Mouse (Mus musculus): ENCODE measurements around the gene Armc9. TPM values are rescaled to one million over a fixed set of nuclear protein-coding genes. Genes with fewer than 3 reads are reported as not detected.
A peak's percentile ranks its signal among the peaks of the same experiment; 100 is the strongest.

Gene Armc9
- 10 to 100 TPM; 16.1 to 16.8 TPM for total RNA-seq (2021)
- long read RNA-seq, experiment 1, full-length matches to known transcripts = 11 of 19 reads
- long read RNA-seq, experiment 1, partial matches to known transcripts = 5 of 19 reads
- long read RNA-seq, experiment 1, other reads (novel, unspliced or antisense) = 3 of 19 reads
- long read RNA-seq, experiment 2, full-length matches to known transcripts = 12 of 28 reads
- long read RNA-seq, experiment 2, partial matches to known transcripts = 6 of 28 reads
- long read RNA-seq, experiment 2, other reads (novel, unspliced or antisense) = 10 of 28 reads

DNA sequence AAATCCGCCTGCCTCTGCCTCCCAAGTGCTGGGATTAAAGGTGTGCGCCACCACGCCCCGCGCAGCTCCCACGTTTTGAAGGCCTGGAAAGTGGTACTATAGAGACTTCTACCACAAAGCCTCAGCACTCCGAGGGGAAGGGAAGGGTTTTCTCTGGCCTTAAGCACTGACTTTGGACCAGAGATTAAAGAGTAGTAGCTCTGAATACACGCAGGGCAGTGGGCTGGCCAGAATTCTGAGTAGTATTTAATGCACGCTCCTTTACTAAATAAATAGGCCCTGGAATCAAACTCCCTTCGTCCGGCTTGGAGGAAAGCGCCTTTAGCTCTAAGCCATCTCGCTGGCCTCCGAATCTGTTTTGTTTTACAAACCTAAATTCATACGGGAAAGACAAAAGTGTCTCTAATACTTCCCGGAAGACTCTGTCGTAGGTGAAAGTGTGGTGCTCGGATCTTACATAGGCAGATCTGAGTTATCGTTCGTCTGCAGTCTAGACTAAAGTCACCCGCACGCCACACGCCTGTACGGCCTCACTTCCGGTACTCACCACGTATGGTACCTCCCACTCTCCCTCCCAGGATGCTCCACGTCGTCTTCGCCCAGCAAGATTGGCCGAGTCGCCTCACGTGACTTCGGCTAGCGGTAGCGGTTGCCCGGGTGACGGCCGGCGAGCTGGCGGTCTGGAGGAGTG, at the start of gene Armc9:
Gene Armc9, plus strand, starts transcription at position 648 of the 691 bp plus-strand sequence.
- DNase-seq (ENCODE audit: low spot score in 2 of 2) = peak; percentile 86 to 90

DNA sequence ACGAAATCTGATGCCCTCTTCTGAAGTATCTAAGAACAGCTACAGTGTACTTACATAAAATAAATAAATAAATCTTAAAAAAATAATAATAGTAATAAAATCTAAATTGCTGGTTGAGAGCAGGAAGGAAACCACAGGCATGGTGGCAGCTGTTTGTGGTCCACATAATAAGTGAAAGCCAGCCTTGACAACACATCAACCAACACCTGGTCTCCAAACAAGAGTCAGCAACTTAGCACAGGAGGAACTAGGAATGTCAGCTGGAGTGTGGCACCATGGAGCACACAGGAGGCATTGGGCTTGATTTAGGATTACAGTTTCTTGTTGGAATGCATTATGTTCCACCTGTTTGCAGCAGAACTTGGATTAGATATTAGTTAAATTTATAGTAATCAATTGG, 49.5 kb upstream of the Armc9 start:
- DNase-seq (ENCODE audit: low spot score in 2 of 2) = no peak

DNA sequence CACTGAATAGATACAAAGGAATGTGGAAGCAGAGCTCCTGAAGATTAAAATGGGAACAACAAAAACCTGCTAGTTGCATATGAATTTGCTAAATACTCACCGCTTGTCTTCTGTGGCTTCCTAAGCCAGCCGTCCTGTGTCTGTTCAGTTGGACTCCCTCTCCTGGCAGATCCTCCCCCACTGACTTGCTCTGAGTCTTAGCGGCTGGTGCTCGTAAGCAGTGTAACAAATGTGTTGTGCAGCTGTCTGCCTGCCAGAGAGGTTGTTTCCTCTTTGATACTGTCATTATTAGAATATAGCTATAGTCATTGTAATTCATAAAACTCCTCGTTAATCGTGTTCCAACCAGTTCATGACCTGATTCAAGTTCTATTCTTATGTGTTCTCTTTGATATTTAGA, 42.8 kb upstream of the Armc9 start, which contains the start of gene Htr2b:
Gene Htr2b, minus strand, starts transcription at position 192 of the 400 bp plus-strand sequence.
- DNase-seq (ENCODE audit: low spot score in 2 of 2) = no peak

DNA sequence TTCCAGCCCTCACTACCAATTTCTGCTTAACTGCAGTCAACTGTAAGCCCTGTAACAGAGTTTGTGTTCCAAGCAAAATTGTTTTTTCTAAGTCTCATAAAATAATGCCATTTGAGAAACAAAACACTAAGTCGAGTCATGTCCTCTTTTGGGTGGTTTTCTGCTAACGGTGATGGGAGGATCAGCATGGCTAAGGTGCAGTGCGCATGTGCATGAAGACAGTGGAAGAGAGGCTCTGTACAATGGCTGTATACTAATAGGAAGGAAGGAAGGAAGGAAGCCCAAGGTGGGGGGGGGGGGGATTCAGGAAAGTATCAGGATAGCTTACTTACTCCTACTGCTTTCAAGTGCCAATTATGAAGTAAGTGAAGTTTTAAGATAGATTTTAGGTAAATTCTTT, 40.4 kb upstream of the Armc9 start:
- DNase-seq (ENCODE audit: low spot score in 2 of 2) = no peak

DNA sequence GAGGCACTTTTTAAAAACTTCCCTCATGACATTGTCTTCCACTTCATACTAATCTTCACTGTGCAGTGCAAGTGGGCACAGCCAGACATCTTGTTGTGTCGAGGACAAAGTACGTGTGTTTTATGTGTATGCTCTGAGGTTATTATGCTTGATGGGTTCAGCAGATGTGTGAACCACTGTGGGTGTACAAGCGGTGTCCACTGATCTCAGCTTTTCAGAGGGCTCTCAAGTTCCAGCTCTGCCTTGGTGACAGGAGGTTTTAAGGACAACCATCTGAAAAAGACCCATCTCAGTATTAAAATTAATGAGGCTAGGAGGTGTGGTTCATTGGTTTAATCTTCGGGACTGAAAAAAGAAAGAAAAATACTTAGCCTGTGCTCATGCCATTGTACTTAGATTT, 35.0 kb upstream of the Armc9 start:
- DNase-seq (ENCODE audit: low spot score in 2 of 2) = no peak

DNA sequence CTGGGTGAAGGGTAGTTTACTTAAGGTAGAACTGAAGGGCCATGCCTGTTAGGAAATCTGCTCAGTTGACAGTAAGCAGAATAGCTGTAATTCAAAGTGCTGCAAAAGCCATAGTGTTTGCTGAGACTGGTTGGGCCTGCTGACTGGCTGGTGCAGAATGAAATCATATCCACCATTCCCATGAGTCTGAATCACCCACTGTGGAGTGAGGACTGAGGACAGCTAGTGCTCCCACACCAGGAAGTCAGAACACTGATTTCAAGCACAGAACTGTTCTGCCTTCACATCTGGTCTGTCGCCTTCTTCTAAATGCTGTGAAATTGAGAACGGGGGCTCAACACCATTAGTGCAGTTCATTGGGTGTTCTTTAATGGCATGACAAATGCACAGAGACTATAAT, 28.5 kb upstream of the Armc9 start:
- no peak for DNase-seq (ENCODE audit: low spot score in 2 of 2)

DNA sequence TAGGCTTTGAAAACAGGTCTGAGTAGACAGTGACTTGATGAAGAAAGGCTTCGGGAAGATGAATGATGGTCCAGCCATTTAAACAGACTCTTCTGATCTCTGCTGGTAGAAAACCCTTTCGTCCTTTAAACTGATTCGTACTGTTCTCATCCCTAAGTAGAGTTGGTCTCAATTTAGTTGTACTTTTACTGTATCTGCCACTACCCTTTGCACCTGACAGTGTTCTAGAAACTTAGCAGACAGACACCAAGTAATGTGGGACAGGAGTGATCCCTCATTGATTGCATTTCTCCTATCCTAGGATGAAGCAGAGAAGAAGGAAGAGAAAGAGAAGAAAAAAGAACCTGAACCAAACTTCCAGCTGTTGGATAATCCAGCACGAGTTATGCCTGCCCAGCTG, 21.2 kb upstream of the Armc9 start, which contains the start of gene Gm21972:
Gene Gm21972, plus strand, starts transcription at position 301 of the 400 bp plus-strand sequence.
- DNase-seq (ENCODE audit: low spot score in 2 of 2) = no peak

DNA sequence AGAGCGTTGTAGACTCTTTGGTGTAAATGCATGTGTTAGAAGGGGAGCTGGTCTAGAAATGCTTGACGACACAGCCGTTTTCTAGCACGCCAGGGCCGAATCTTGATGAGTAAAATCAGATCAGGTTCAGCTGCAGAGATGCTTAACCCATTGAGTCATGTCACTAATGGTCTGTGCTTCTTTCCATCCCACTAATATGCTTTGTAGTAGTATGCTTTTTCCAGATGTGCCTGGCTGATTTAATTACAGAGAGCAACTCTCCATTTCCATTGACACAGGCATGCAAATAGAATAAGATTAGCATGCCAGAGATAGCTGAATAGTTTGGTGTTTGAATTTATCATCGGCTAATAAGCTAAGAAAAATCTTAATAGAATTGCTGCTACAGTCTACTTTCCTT, 19.3 kb upstream of the Armc9 start:
- no peak for DNase-seq (ENCODE audit: low spot score in 2 of 2)

DNA sequence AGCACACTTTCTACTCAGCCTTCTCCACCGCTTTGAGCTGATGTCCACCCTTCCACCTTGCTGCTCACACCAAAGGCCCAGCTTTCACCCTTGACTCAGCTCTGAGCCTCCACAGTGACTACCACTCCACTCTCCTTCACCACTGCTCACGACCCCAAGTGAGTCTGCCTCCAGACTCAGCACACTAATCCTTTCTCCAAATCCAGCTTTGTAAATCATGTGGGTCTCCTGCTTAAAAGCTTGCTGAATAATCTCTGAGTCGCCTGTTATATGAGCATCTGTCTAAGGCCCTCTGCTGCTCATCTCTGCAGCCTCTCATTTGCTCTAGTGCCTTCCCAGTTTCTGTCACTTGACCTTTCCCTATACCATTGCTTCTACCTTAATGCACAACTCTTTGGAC, 13.5 kb upstream of the Armc9 start:
- DNase-seq (ENCODE audit: low spot score in 2 of 2) = no peak

DNA sequence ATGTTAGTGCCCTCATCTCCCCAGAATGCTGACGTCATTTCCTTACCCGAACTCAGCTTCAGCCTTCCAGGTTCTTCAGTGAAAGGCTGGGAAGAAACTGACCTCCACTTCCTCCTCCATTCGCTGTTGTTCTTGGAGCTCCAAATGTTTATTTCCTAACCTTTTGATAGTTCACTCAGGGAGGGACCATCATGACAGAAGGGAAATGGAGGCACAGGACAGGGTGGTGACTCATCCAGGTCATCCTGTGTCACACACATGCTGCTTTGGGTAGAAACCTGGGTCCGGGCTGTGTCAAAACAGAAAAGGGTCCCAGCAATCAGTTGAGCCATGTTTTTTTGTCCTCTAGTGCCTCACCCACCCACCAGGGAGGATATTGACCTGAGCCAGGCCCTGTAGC, 11.4 kb upstream of the Armc9 start:
- no peak for DNase-seq (ENCODE audit: low spot score in 2 of 2)

DNA sequence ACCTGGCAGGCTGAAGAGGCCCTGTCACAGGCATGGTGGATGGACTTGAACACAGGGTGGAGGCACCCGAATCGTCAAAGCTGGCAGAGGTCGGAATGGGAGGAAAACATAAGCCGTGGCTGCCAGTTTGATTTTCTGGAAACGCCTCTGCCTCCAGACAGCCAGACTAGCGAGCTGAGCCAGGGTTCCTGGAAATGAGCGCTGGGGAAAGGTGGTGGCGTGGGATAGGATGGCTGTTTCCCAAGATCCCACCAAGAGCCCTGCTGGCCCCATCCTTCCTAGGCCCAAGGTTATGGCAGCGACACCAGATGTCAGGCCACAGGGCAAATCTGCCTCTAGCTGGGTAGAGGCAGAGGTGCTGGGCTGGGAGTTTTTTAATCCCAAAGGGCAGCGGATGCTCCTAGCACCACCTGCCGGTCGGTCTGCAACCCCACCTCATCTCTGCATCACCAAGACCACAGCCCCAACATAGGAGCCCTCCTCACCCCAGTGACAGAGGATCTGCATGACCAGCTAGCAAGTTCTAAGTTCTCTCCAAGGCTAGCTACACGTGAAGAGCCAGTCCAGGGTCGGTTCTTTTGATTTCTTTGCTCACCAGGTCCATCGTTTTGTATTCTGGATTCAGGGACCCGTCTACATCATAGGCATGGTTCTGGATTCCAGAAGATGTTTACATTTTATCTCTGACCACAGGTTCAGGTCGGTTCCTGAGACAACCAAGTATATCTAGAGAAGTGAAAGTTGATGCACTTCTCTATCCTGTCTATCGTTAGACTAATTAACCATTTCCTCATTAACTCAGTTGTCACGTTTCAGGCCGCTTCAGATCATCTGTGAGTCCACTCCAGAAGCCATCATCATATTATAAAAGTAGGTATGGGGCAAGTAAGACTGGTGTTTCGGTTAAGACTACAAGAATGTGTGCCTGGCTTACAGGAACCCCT, 10.3 kb upstream of the Armc9 start:
- no peak for DNase-seq (ENCODE audit: low spot score in 2 of 2)

DNA sequence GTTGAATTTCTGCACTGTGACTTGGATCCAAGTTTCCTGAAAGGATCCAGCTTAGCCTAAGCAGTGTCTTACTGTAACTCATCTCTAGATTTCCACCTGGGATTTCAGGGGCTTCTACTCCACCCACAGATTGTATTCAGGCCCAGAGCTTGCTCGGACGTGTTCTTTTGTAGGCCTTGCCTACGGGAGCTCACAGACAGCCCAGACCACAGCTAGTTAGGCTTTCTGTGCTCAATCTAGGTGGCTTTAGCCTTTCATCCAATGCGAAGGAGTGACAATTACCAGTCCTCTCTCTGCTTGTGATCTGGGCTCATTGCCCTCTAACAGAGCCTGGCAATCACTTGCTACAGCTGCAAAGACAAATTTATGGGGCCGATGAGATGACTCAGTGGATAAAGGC, 8.3 kb upstream of the Armc9 start:
- no peak for DNase-seq (ENCODE audit: low spot score in 2 of 2)

DNA sequence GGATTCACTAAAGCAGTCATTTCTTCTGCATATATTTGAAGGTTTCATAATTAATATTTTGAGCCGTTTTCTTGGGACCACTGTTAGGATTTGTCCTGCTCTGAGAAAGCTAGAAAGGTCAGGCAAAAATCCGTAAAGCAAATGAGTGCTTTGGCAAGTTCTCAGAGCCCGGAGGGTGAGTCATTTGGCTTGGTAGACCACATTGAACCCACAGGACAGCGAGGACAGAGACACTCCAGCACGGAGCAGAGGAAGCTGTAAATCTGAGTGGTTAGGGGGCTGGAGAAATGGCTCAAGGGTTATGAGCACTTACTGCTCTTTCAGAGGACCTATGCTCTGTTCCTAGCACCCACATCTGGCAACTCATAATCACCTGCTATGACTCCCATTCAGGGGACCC, 7.0 kb upstream of the Armc9 start:
- no peak for DNase-seq (ENCODE audit: low spot score in 2 of 2)

DNA sequence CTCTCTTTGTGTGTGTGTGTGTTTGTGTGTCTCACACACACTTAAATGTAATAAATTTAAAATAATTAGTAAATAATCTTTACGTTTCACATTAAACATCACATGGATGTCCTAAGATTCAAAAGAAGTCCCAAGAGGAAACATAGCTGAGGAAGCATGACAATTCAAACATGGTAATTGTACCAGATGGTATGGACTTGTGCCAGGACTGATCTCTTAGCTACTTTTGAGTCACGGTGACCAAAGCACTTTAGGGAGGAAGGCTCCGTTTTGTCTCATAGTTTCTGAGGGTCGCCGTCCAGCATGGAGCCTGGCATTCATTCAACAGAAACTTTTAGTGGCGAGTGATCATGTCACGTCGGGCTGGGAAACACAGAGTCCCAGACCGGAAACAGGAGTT, 6.4 kb upstream of the Armc9 start:
- no peak for DNase-seq (ENCODE audit: low spot score in 2 of 2)

DNA sequence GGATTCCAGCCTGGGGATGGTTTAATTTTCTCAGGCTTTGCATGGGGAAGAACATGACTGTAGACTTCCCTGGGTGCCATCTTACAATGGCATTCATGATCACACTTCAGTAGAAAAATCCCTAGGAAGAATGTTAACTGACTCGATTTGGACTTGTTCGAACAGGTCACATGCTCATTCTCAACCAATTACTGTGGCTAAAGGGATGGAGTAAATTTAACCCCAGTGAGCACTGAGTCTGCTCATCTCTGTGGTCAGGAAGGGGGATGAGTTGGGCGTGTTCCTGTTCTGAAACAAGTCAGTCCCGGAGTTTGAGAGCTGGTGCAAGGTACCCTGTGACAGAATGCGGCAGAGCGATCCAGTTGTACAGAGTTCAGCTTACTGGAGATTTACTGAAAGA, 3.7 kb upstream of the Armc9 start:
- DNase-seq (ENCODE audit: low spot score in 2 of 2) = no peak

DNA sequence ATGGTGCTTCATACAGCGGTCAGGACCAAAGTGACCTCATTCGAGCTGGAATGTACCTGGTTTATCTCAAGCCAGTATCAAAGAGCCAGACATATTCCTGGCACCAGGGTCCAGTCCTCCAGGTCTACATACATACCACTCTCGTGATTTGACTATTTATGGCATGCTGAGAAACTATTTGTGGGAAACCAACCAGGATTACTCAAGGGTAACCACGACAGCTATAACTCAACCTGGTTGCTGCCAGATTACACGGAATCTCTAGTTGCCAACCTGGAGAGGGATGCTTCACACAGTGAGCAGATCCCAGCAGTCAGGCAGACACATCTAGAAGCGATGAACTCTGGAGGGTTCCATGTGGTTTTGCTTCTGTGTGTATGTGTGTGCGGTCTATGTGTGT, 3.2 kb upstream of the Armc9 start:
- no peak for DNase-seq (ENCODE audit: low spot score in 2 of 2)

DNA sequence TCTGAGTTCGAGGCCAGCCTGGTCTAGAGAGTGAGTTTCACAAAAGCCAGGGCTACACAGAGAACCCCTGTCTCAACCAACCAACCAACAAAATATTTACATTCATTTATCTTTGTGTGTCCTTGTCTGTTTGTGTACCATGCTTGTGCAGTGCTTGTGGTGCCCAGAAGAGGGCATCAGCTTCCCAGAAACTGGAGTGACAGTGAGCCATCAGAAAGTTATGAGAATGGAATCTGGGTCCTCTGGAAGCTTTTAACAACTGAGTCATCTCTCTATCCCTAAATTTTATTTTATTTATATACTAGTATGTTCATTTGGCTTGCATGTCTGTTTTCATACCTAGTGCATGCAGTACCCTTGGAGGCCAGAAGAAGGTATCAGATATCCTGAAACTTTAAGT, 2.0 kb upstream of the Armc9 start:
- no peak for DNase-seq (ENCODE audit: low spot score in 2 of 2)

DNA sequence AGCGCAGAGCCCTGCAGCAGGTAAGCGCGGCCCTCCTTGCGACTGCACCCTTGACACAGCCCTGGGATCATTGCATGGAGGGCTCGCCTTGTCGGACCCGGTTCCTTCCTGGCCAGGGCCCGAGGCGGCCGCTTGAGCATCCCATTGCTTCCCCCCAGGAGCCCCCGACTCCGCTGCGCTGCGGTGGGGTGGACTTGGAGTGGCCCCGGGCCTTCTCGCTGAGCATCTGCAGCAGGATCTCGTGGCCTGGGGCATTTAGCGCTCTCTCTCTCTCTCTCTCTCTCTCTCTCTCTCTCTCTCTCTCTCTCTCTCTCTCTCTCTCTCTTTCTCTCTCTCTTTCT, 214 bp downstream of the Armc9 start:
- DNase-seq (ENCODE audit: low spot score in 2 of 2) = no peak

DNA sequence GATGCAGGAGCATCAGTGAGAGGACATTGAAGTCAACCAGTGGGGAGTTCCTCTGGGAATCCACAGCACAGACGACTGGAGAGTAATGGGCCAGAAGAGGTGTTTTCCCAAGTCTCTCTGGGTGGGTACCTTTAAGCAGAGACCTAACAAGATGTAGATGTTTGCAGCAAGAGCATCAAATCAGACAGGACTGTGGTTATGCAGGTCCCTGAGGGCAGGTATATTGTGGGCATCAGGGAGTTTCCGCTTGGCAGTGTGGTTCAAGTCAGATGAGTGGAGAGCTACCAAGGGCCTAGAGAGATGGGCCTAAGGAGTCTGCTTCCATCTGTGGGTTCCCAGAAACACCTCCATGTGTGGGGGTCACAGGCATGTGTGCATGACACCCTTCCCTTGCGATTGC, 1.5 kb downstream of the Armc9 start:
- DNase-seq (ENCODE audit: low spot score in 2 of 2) = no peak

DNA sequence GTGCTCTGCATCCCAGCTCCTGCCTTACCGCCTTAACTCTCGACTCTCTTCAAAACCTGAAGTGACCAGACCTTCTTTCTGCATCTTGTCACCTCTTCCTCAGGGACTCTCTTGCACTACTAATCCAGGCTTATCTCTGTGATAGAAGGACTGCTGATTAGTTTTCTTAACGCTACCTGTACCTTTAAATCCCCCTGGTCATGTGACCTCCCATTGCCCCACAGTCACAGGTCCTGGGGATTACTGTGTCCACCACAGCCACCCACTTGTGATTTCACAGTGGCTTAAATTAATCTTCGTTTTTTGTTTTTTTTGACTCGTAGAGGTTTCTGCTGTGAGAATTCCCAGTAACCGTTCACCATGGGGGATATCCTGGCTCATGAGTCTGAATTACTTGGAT, 2.0 kb downstream of the Armc9 start:
- no peak for DNase-seq (ENCODE audit: low spot score in 2 of 2)

DNA sequence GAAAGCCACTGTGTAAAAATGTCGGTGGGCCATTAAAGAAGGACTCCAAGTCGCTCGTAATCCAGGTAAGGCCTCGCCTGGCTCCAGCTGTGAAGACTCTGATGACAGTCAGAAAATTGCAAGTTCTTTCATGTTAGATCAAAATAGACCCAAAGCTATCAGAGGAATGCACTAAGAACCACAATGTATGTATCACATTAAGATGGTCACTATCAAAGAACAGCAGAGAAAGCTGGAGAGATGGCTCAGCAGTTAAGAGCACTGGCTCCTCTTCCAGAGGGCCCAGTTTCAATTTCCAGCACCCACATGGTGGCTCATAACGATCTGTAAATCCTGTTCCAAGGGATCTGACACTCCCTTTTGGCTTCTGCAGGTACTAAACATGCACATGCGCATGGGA, 5.5 kb downstream of the Armc9 start:
- DNase-seq (ENCODE audit: low spot score in 2 of 2) = no peak

DNA sequence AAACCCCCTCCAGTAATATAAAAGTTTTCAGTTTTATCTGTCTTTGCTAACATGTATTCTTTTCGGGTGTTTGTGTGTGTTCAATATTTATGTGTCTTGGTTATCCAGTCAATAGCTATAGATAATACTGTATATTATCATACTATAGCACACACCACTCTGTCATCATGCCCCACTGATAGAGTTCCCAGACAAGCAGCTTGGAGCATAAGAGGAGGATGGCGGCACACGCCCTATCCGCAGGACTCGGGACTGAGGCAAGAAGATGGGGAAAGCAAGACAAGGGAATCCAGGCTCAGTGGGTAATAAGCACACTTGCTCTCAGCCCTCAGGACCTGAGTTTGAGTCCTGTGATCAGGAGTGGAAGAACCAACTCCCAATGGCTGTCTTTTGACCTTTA, 5.9 kb downstream of the Armc9 start:
- no peak for DNase-seq (ENCODE audit: low spot score in 2 of 2)
